Mouse (Mus musculus): ENCODE data around the gene Mroh2a. TPM values are rescaled to one million over a fixed set of nuclear protein-coding genes. Genes with fewer than 3 reads are reported as not detected.

Gene Mroh2a
- polyA plus RNA-seq, 1 experiment, result 0.08 TPM

GRCm38 (mm10) chr1:88287697-88287980, 60.9 kb downstream of the Mroh2a start:
- DNase-seq, result peak; percentile 76
- H3K27ac ChIP-seq (ENCODE audit: insufficient read depth, low read depth, low read length), result no peak overlapping the region
- TF ChIP-seq CTCF (conservative IDR thresholded peaks at IDR 0.05; ENCODE audit: insufficient read depth, insufficient read length, low read depth, low read length) (no peak), POLR2A (IDR thresholded peaks at IDR 0.05; ENCODE audit: low read depth, low read length) (no peak)
- WGBS, result 30% methylated on average over 5 of the region's 5 CpGs
- H3K4me3 ChIP-seq (ENCODE audit: insufficient read depth, low read depth, low read length), result no peak overlapping the region
- no peaks in the 10 kb centered on the region for H3K36me3 ChIP-seq (ENCODE audit: control insufficient read depth, insufficient read depth, low read length)
- H3K27me3 ChIP-seq (replicated peaks; ENCODE audit: control insufficient read depth, insufficient read depth, low read length), result no peaks in the 10 kb centered on the region
- no peaks in the 10 kb centered on the region for H3K4me1 ChIP-seq (ENCODE audit: control insufficient read depth, insufficient read depth, low read length)

GRCm38 (mm10) chr1:88288056-88288788, 61.4 kb downstream of the Mroh2a start:
- Histone ChIP-seq H3K36me3 (ENCODE audit: control insufficient read depth, insufficient read depth, low read length) (no peaks in the 10 kb centered on the region), H3K4me1 (ENCODE audit: control insufficient read depth, insufficient read depth, low read length) (no peaks in the 10 kb centered on the region), H3K27me3 (replicated peaks; ENCODE audit: control insufficient read depth, insufficient read depth, low read length) (no peaks in the 10 kb centered on the region), H3K27ac (ENCODE audit: insufficient read depth, low read depth, low read length) (no peak overlapping the region), H3K4me3 (ENCODE audit: insufficient read depth, low read depth, low read length) (no peak overlapping the region)
- WGBS, result 33% methylated on average over 3 of the region's 3 CpGs
- TF ChIP-seq CTCF (conservative IDR thresholded peaks at IDR 0.05; ENCODE audit: insufficient read depth, insufficient read length, low read depth, low read length) (no peak), POLR2A (IDR thresholded peaks at IDR 0.05; ENCODE audit: low read depth, low read length) (no peak)
- peak; percentile 63 for DNase-seq

- H3K27me3 ChIP-seq (replicated peaks; ENCODE audit: control insufficient read depth, insufficient read depth, low read length), result no peaks in the 10 kb centered on the region
- TF ChIP-seq CTCF (conservative IDR thresholded peaks at IDR 0.05; ENCODE audit: insufficient read depth, insufficient read length, low read depth, low read length) (no peak), POLR2A (IDR thresholded peaks at IDR 0.05; ENCODE audit: low read depth, low read length) (no peak)
- H3K4me1 ChIP-seq (ENCODE audit: control insufficient read depth, insufficient read depth, low read length), result no peaks in the 10 kb centered on the region
- H3K4me3 ChIP-seq (ENCODE audit: insufficient read depth, low read depth, low read length), result no peak overlapping the region
- no peak overlapping the region for H3K27ac ChIP-seq (ENCODE audit: insufficient read depth, low read depth, low read length)
- WGBS, result 74% methylated on average over 3 of the region's 3 CpGs
- H3K36me3 ChIP-seq (ENCODE audit: control insufficient read depth, insufficient read depth, low read length), result no peaks in the 10 kb centered on the region
- peak; percentile 12 for DNase-seq
Measured at GRCm38 (mm10) chr1:88288789-88289127, 62.0 kb downstream of the Mroh2a start.

- Histone ChIP-seq H3K27ac (ENCODE audit: insufficient read depth, low read depth, low read length) (no peak overlapping the region), H3K4me3 (ENCODE audit: insufficient read depth, low read depth, low read length) (no peak overlapping the region), H3K36me3 (ENCODE audit: control insufficient read depth, insufficient read depth, low read length) (no peaks in the 10 kb centered on the region), H3K4me1 (ENCODE audit: control insufficient read depth, insufficient read depth, low read length) (no peaks in the 10 kb centered on the region), H3K27me3 (replicated peaks; ENCODE audit: control insufficient read depth, insufficient read depth, low read length) (no peaks in the 10 kb centered on the region)
- 39% methylated on average over 2 of the region's 2 CpGs for WGBS
- DNase-seq, result no peak
- no peak for TF ChIP-seq CTCF (conservative IDR thresholded peaks at IDR 0.05; ENCODE audit: insufficient read depth, insufficient read length, low read depth, low read length)
- TF ChIP-seq POLR2A (IDR thresholded peaks at IDR 0.05; ENCODE audit: low read depth, low read length), result no peak
Measured at GRCm38 (mm10) chr1:88289152-88289551, 62.4 kb downstream of the Mroh2a start.

GRCm38 (mm10) chr1:88289917-88290316, 63.1 kb downstream of the Mroh2a start:
- H3K27ac ChIP-seq (ENCODE audit: insufficient read depth, low read depth, low read length), result no peak overlapping the region
- WGBS, result 40% methylated on average over 4 of the region's 4 CpGs
- H3K27me3 ChIP-seq (replicated peaks; ENCODE audit: control insufficient read depth, insufficient read depth, low read length), result no peaks in the 10 kb centered on the region
- DNase-seq, result peak; percentile 68
- H3K4me3 ChIP-seq (ENCODE audit: insufficient read depth, low read depth, low read length), result no peak overlapping the region
- no peaks in the 10 kb centered on the region for H3K4me1 ChIP-seq (ENCODE audit: control insufficient read depth, insufficient read depth, low read length)
- no peaks in the 10 kb centered on the region for H3K36me3 ChIP-seq (ENCODE audit: control insufficient read depth, insufficient read depth, low read length)
- TF ChIP-seq CTCF (conservative IDR thresholded peaks at IDR 0.05; ENCODE audit: insufficient read depth, insufficient read length, low read depth, low read length) (no peak), POLR2A (IDR thresholded peaks at IDR 0.05; ENCODE audit: low read depth, low read length) (no peak)

- DNase-seq, result peak; percentile 5
- no peak for TF ChIP-seq POLR2A (IDR thresholded peaks at IDR 0.05; ENCODE audit: low read depth, low read length)
- TF ChIP-seq CTCF (conservative IDR thresholded peaks at IDR 0.05; ENCODE audit: insufficient read depth, insufficient read length, low read depth, low read length), result no peak
Measured at GRCm38 (mm10) chr1:88290511-88290910, 63.7 kb downstream of the Mroh2a start.

GRCm38 (mm10) chr1:88291409-88292005, 64.7 kb downstream of the Mroh2a start:
- TF ChIP-seq CTCF (conservative IDR thresholded peaks at IDR 0.05; ENCODE audit: insufficient read depth, insufficient read length, low read depth, low read length) (no peak), POLR2A (IDR thresholded peaks at IDR 0.05; ENCODE audit: low read depth, low read length) (no peak)
- no peaks in the 10 kb centered on the region for H3K36me3 ChIP-seq (ENCODE audit: control insufficient read depth, insufficient read depth, low read length)
- DNase-seq, result peak; percentile 12
- H3K27ac ChIP-seq (ENCODE audit: insufficient read depth, low read depth, low read length), result no peak overlapping the region
- H3K27me3 ChIP-seq (replicated peaks; ENCODE audit: control insufficient read depth, insufficient read depth, low read length), result no peaks in the 10 kb centered on the region
- no peak overlapping the region for H3K4me3 ChIP-seq (ENCODE audit: insufficient read depth, low read depth, low read length)
- 61% methylated on average over 3 of the region's 3 CpGs for WGBS
- no peaks in the 10 kb centered on the region for H3K4me1 ChIP-seq (ENCODE audit: control insufficient read depth, insufficient read depth, low read length)

More at GRCm38 (mm10) chr1:88290511-88290910, 63.7 kb downstream of the Mroh2a start:
- H3K4me3 ChIP-seq (ENCODE audit: insufficient read depth, low read depth, low read length), result no peak overlapping the region
- WGBS, result 71% methylated on average over 1 of the region's 1 CpGs
- no peaks in the 10 kb centered on the region for H3K36me3 ChIP-seq (ENCODE audit: control insufficient read depth, insufficient read depth, low read length)
- H3K4me1 ChIP-seq (ENCODE audit: control insufficient read depth, insufficient read depth, low read length), result no peaks in the 10 kb centered on the region
- H3K27me3 ChIP-seq (replicated peaks; ENCODE audit: control insufficient read depth, insufficient read depth, low read length), result no peaks in the 10 kb centered on the region
- H3K27ac ChIP-seq (ENCODE audit: insufficient read depth, low read depth, low read length), result no peak overlapping the region

Data from kidney, adult 2 months (tissue).